Mouse (Mus musculus): ENCODE results near the gene Rpgrip1l. TPM values are rescaled to one million over a fixed set of nuclear protein-coding genes. Genes with fewer than 3 reads are reported as not detected.

The Rpgrip1l gene
- polyA plus RNA-seq, 1 experiment, result 9.9 TPM

DNA sequence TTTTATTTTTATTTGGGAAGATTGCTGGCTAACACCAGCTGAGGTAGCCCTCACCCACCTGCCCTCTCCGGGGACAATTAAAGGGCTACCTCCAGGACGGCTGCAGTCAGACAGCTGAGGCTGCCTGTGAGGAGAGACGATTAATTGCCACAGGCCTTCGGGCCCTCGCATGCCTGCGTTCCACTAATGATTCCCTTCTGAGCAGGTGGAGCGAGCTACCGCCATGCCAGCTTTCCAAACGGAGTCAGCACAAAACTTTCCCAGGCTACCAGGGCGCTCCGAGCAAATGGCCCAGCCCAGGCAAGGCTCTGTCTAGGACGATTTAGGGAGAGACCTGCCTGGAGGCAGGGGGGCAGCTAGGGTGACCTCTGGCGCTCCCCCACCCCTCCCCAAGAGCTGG is 141.5 kb downstream of the Rpgrip1l start:
- Histone ChIP-seq H3K27me3 (ENCODE audit: control insufficient read depth, insufficient read depth, low read length, poor library complexity, severe bottlenecking) (no peaks in the 10 kb centered on the region), H3K4me3 (ENCODE audit: low read depth, low read length) (no peak overlapping the region), H3K27ac (ENCODE audit: insufficient read depth, low read length) (no peak overlapping the region), H3K9ac (ENCODE audit: low read depth, poor library complexity, severe bottlenecking) (no peak overlapping the region), H3K4me1 (ENCODE audit: control insufficient read depth, insufficient read depth, low read length) (no peaks in the 10 kb centered on the region), H3K36me3 (ENCODE audit: control insufficient read depth, insufficient read depth, low read length, poor library complexity, severe bottlenecking) (no peaks in the 10 kb centered on the region), H3K9me3 (replicated peaks; ENCODE audit: control insufficient read depth, insufficient read depth, low read length, poor library complexity, severe bottlenecking) (no peaks in the 10 kb centered on the region)
- TF ChIP-seq CTCF (IDR thresholded peaks at IDR 0.05; ENCODE audit: low read depth, low read length) (no peak), EP300 (IDR thresholded peaks at IDR 0.05; ENCODE audit: insufficient read depth, low read depth, low read length) (no peak), POLR2A (IDR thresholded peaks at IDR 0.05; ENCODE audit: insufficient read depth, low read length) (no peak)

DNA sequence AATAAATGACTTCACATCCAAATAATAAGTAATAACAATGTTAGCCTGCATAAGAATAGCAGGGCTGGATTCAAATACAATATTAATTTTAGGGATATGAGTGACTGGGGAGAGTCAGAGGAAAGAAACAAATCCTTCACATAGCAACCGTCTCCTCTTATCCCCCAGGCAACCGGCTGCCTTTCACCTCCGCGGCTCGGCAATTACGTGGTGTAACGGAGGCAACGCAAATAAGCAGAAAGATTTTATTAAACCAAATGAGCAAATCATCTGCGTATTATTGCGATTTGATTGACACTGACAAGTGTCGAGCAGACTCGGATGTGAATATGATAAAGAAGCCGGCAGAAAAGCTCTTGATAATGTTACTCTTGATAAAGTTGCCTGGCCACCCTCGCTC is 142.1 kb downstream of the Rpgrip1l start:
- H3K9ac ChIP-seq (ENCODE audit: low read depth, poor library complexity, severe bottlenecking), result no peak overlapping the region
- no peak overlapping the region for H3K4me3 ChIP-seq (ENCODE audit: low read depth, low read length)
- H3K4me1 ChIP-seq (ENCODE audit: control insufficient read depth, insufficient read depth, low read length), result no peaks in the 10 kb centered on the region
- no peak overlapping the region for H3K27ac ChIP-seq (ENCODE audit: insufficient read depth, low read length)
- TF ChIP-seq POLR2A (IDR thresholded peaks at IDR 0.05; ENCODE audit: insufficient read depth, low read length) (no peak), EP300 (IDR thresholded peaks at IDR 0.05; ENCODE audit: insufficient read depth, low read depth, low read length) (no peak), CTCF (IDR thresholded peaks at IDR 0.05; ENCODE audit: low read depth, low read length) (no peak)
- H3K36me3 ChIP-seq (ENCODE audit: control insufficient read depth, insufficient read depth, low read length, poor library complexity, severe bottlenecking), result no peaks in the 10 kb centered on the region
- no peaks in the 10 kb centered on the region for H3K27me3 ChIP-seq (ENCODE audit: control insufficient read depth, insufficient read depth, low read length, poor library complexity, severe bottlenecking)
- no peaks in the 10 kb centered on the region for H3K9me3 ChIP-seq (replicated peaks; ENCODE audit: control insufficient read depth, insufficient read depth, low read length, poor library complexity, severe bottlenecking)

DNA sequence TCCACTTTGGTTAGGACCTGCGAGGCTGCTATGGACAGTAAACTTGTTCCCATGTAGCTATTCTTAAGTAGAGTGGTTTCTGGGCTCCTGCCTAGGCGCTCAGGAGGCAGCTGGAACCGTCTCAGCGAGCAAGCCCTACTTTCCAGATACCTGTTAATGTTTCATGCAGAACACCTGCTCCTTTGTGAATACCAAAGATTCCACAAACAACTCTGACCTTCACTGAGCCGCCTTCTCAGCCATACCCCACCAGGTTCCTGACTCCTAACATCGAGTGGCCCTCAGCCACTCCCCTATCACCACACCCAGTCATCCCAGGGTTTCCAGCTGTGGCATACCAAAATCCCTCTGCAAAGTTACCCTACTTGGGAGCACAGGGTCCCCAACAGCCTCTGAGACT is 142.9 kb downstream of the Rpgrip1l start:
- Histone ChIP-seq H3K4me1 (ENCODE audit: control insufficient read depth, insufficient read depth, low read length) (no peaks in the 10 kb centered on the region), H3K9me3 (replicated peaks; ENCODE audit: control insufficient read depth, insufficient read depth, low read length, poor library complexity, severe bottlenecking) (peaks cover 6% of the 10 kb centered on the region), H3K9ac (ENCODE audit: low read depth, poor library complexity, severe bottlenecking) (no peak overlapping the region), H3K36me3 (ENCODE audit: control insufficient read depth, insufficient read depth, low read length, poor library complexity, severe bottlenecking) (no peaks in the 10 kb centered on the region), H3K4me3 (ENCODE audit: low read depth, low read length) (no peak overlapping the region), H3K27me3 (ENCODE audit: control insufficient read depth, insufficient read depth, low read length, poor library complexity, severe bottlenecking) (no peaks in the 10 kb centered on the region), H3K27ac (ENCODE audit: insufficient read depth, low read length) (no peak overlapping the region)
- TF ChIP-seq EP300 (IDR thresholded peaks at IDR 0.05; ENCODE audit: insufficient read depth, low read depth, low read length) (no peak), POLR2A (IDR thresholded peaks at IDR 0.05; ENCODE audit: insufficient read depth, low read length) (no peak)

Other genes with a start within 250 kb of the Rpgrip1l start
- gene Rbl2, start 243.2 kb downstream of the Rpgrip1l start, polyA plus RNA-seq (2011; ENCODE audit: insufficient read depth, insufficient read length, low read depth, missing spikeins), result 7.3 and 11.4 TPM in 2 replicates
- 74.4 and 80.3 TPM in 2 replicates for gene Aktip, start 113.3 kb downstream of the Rpgrip1l start, polyA plus RNA-seq (2011; ENCODE audit: insufficient read depth, insufficient read length, low read depth, missing spikeins)
- 58.5 and 61.2 TPM in 2 replicates for gene Fto, start 263 bp upstream of the Rpgrip1l start, polyA plus RNA-seq (2011; ENCODE audit: insufficient read depth, insufficient read length, low read depth, missing spikeins)

Measured in ES-Bruce4 (cell line).